Mouse (Mus musculus) stomach, embryonic 15.5 days (tissue): ENCODE data around the gene Rela. TPM values are rescaled to one million over a fixed set of nuclear protein-coding genes. Genes with fewer than 3 reads are reported as not detected.

Source experiments
- ATAC-seq: fragments of 200-750 bp; cut with Nextera tagmentation; 2 replicates; pipeline ENCODE4 v1.8.0; 2017; ENCODE audit warnings: low read depth, moderate number of reproducible peaks, moderate TSS enrichment; ENCODE audit not compliant: insufficient read depth, low FRiP score
- H3K27ac ChIP-seq: fragments of 300-500 bp; sonication (generic); 2 replicates; pipeline ENCODE4 v1.5.1; 2015; ENCODE audit warnings: mild to moderate bottlenecking, inconsistent platforms
- H3K27me3 ChIP-seq: fragments of 300-500 bp; sonication (generic); replicated peaks from 2 replicates; pipeline ENCODE4 v1.6.1; 2015; ENCODE audit warnings: inconsistent platforms
- H3K36me3 ChIP-seq: fragments of 300-500 bp; sonication (generic); 2 replicates; pipeline ENCODE4 v1.6.1; 2015; ENCODE audit warnings: inconsistent platforms
- H3K4me1 ChIP-seq: fragments of 300-500 bp; sonication (generic); 2 replicates; pipeline ENCODE4 v1.6.1; 2015; ENCODE audit warnings: inconsistent platforms
- H3K4me2 ChIP-seq: fragments of 300-500 bp; sonication (generic); 2 replicates; pipeline ENCODE4 v1.6.1; 2015; ENCODE audit warnings: mild to moderate bottlenecking, inconsistent platforms
- H3K4me3 ChIP-seq: fragments of 300-500 bp; sonication (generic); replicated peaks from 2 replicates; pipeline ENCODE4 v1.5.1; 2015; ENCODE audit warnings: inconsistent platforms
- H3K9ac ChIP-seq: fragments of 300-500 bp; sonication (generic); 2 replicates; pipeline ENCODE4 v1.6.1; 2015; ENCODE audit warnings: inconsistent platforms
- H3K9me3 ChIP-seq: fragments of 300-500 bp; sonication (generic); 2 replicates; pipeline ENCODE4 v1.6.1; 2016; ENCODE audit warnings: inconsistent platforms
- WGBS: fragments of 180-500 bp; shearing (Covaris S2); methylation state at CpG from one replicate; pipeline ENCODE4 v1.1.7; 2015; 5-methylcytosine and 5-hydroxymethylcytosine counted together
- polyA plus RNA-seq: library from polyadenylated mRNA; unstranded; fragments of >200 nt; fragmentation: Nextera tagmentation; extraction: Ambion mirVana; gene quantifications from 2 replicates; pipeline ENCODE4 v1.2.1, GENCODE M21; 2015

The Rela gene
- polyA plus RNA-seq, 1 experiment from 2014 or later, result 43.5 TPM

- Histone ChIP-seq H3K27ac (no peak overlapping the region), H3K4me1 (peaks cover 16% of the 10 kb centered on the region), H3K4me3 (peak overlapping the region; percentile 37), H3K9me3 (no peaks in the 10 kb centered on the region), H3K36me3 (peaks cover 12% of the 10 kb centered on the region), H3K4me2 (peak overlapping the region; percentile 75), H3K9ac (no peak overlapping the region), H3K27me3 (peaks cover 11% of the 10 kb centered on the region)
- WGBS, result 36% methylated on average over 43 of the region's 43 CpGs
- no peak for ATAC-seq
Measured at GRCm38 (mm10) chr19:5654720-5655298, 17.5 kb downstream of the Rela start.

- no peak for ATAC-seq
- peak overlapping the region; percentile 18 for H3K4me3 ChIP-seq
- no peak overlapping the region for H3K9ac ChIP-seq
Measured at GRCm38 (mm10) chr19:5660942-5661751, 23.9 kb downstream of the Rela start.

GRCm38 (mm10) chr19:5662310-5662709 is 25.0 kb downstream of the Rela start:
- 63% methylated on average over 8 of the region's 8 CpGs for WGBS
- H3K36me3 ChIP-seq, result peaks cover 28% of the 10 kb centered on the region
- H3K27me3 ChIP-seq, result no peaks in the 10 kb centered on the region
- no peak for ATAC-seq
- peaks cover 20% of the 10 kb centered on the region for H3K4me1 ChIP-seq
- H3K4me3 ChIP-seq, result peak overlapping the region; percentile 62
- no peaks in the 10 kb centered on the region for H3K9me3 ChIP-seq
- H3K4me2 ChIP-seq, result peak overlapping the region; percentile 78
- H3K9ac ChIP-seq, result no peak overlapping the region; the same call in 1 of the 2 replicates
- H3K27ac ChIP-seq, result peak overlapping the region; percentile 94

More at GRCm38 (mm10) chr19:5660942-5661751, 23.9 kb downstream of the Rela start:
- WGBS, result 76% methylated on average over 16 of the region's 16 CpGs
- Histone ChIP-seq H3K9me3 (no peaks in the 10 kb centered on the region), H3K27ac (peak overlapping the region; percentile 38; the same call in 1 of the 2 replicates), H3K27me3 (no peaks in the 10 kb centered on the region), H3K36me3 (peaks cover 20% of the 10 kb centered on the region), H3K4me1 (peaks cover 20% of the 10 kb centered on the region), H3K4me2 (peak overlapping the region; percentile 78)

- Histone ChIP-seq H3K4me1 (peaks cover 20% of the 10 kb centered on the region), H3K9me3 (no peaks in the 10 kb centered on the region), H3K4me2 (peak within 1 kb of the TSS; percentile 78), H3K4me3 (peak within 1 kb of the TSS; percentile 62), H3K27me3 (no peaks in the 10 kb centered on the region), H3K9ac (peak within 1 kb of the TSS; percentile 54), H3K36me3 (peaks cover 33% of the 10 kb centered on the region), H3K27ac (peak within 1 kb of the TSS; percentile 94)
- ATAC-seq, result peak; percentile 94
- 1% methylated on average over 32 of the region's 32 CpGs for WGBS
Measured at GRCm38 (mm10) chr19:5662981-5663913, 26.0 kb downstream of the Rela start, which contains the start of gene Sipa1. Gene Sipa1, minus strand, starts transcription at chr19:5663707.

GRCm38 (mm10) chr19:5664669-5665257 is 27.5 kb downstream of the Rela start:
- peaks cover 28% of the 10 kb centered on the region for H3K36me3 ChIP-seq

GRCm38 (mm10) chr19:5665465-5665864 is 28.2 kb downstream of the Rela start:
- Histone ChIP-seq H3K36me3 (peaks cover 34% of the 10 kb centered on the region), H3K4me3 (no peak overlapping the region), H3K27ac (no peak overlapping the region), H3K9ac (no peak overlapping the region), H3K27me3 (no peaks in the 10 kb centered on the region), H3K4me2 (no peak overlapping the region), H3K4me1 (peaks cover 17% of the 10 kb centered on the region), H3K9me3 (no peaks in the 10 kb centered on the region)
- WGBS, result 73% methylated on average over 15 of the region's 15 CpGs
- peak; percentile 61 for ATAC-seq

More at GRCm38 (mm10) chr19:5664669-5665257, 27.5 kb downstream of the Rela start:
- Histone ChIP-seq H3K27ac (no peak overlapping the region), H3K4me2 (no peak overlapping the region), H3K4me1 (peaks cover 20% of the 10 kb centered on the region), H3K27me3 (no peaks in the 10 kb centered on the region), H3K9me3 (no peaks in the 10 kb centered on the region), H3K9ac (no peak overlapping the region), H3K4me3 (no peak overlapping the region)
- WGBS, result 91% methylated on average over 10 of the region's 10 CpGs
- no peak for ATAC-seq

GRCm38 (mm10) chr19:5666386-5666785 is 29.1 kb downstream of the Rela start:
- no peak for ATAC-seq
- Histone ChIP-seq H3K27me3 (no peaks in the 10 kb centered on the region), H3K9me3 (no peaks in the 10 kb centered on the region), H3K9ac (no peak overlapping the region), H3K4me1 (peaks cover 17% of the 10 kb centered on the region), H3K36me3 (peaks cover 41% of the 10 kb centered on the region), H3K4me3 (no peak overlapping the region), H3K4me2 (no peak overlapping the region), H3K27ac (no peak overlapping the region)
- WGBS, result 94% methylated on average over 18 of the region's 18 CpGs

GRCm38 (mm10) chr19:5668372-5668771 is 31.1 kb downstream of the Rela start:
- peaks cover 5% of the 10 kb centered on the region for H3K4me1 ChIP-seq
- no peak overlapping the region for H3K27ac ChIP-seq
- ATAC-seq, result no peak
- 84% methylated on average over 4 of the region's 4 CpGs for whole genome bisulfite sequencing
- no peaks in the 10 kb centered on the region for H3K27me3 ChIP-seq
- H3K4me2 ChIP-seq, result no peak overlapping the region
- peaks cover 59% of the 10 kb centered on the region for H3K36me3 ChIP-seq
- no peak overlapping the region for H3K4me3 ChIP-seq
- H3K9me3 ChIP-seq, result no peaks in the 10 kb centered on the region
- no peak overlapping the region for H3K9ac ChIP-seq

- no peak for ATAC-seq
- Histone ChIP-seq H3K9ac (no peak overlapping the region), H3K4me1 (no peaks in the 10 kb centered on the region), H3K4me2 (no peak overlapping the region), H3K4me3 (no peak overlapping the region), H3K27ac (no peak overlapping the region), H3K9me3 (no peaks in the 10 kb centered on the region), H3K27me3 (no peaks in the 10 kb centered on the region), H3K36me3 (peaks cover 76% of the 10 kb centered on the region)
- WGBS, result 82% methylated on average over 4 of the region's 4 CpGs
Measured at GRCm38 (mm10) chr19:5680432-5680831, 43.1 kb downstream of the Rela start.

GRCm38 (mm10) chr19:5684236-5684635 is 47.0 kb downstream of the Rela start:
- Histone ChIP-seq H3K4me3 (no peak overlapping the region), H3K9ac (no peak overlapping the region), H3K4me2 (no peak overlapping the region), H3K36me3 (peaks cover 62% of the 10 kb centered on the region), H3K9me3 (no peaks in the 10 kb centered on the region), H3K27me3 (no peaks in the 10 kb centered on the region), H3K27ac (no peak overlapping the region), H3K4me1 (peaks cover 11% of the 10 kb centered on the region)
- 93% methylated on average over 12 of the region's 12 CpGs for WGBS
- ATAC-seq, result no peak

GRCm38 (mm10) chr19:5684985-5685384 is 47.7 kb downstream of the Rela start:
- no peak overlapping the region for H3K9ac ChIP-seq
- H3K9me3 ChIP-seq, result no peaks in the 10 kb centered on the region
- no peak overlapping the region for H3K4me3 ChIP-seq
- H3K27ac ChIP-seq, result no peak overlapping the region
- no peak for ATAC-seq
- H3K4me2 ChIP-seq, result no peak overlapping the region
- H3K27me3 ChIP-seq, result no peaks in the 10 kb centered on the region
- peaks cover 11% of the 10 kb centered on the region for H3K4me1 ChIP-seq
- H3K36me3 ChIP-seq, result peaks cover 55% of the 10 kb centered on the region
- WGBS, result 94% methylated on average over 13 of the region's 13 CpGs
